In genomic region chr5:52887085-52887484, GRCm38 (mm10) we compare ENCODE assay signal across 8 mouse cellular contexts. TPM values are rescaled to one million over a fixed set of nuclear protein-coding genes. Genes with fewer than 3 reads are reported as not detected.
DNase-seq lines count a peak whose midpoint lies in the region; ATAC-seq and TF ChIP-seq lines count a peak whose summit lies in the region.

No protein-coding gene starts in this region.

- H3K4me3 ChIP-seq in kidney, embryonic 16.5 days (ENCODE audit: low read length), result no peak overlapping the region
- no peak overlapping the region for H3K4me3 ChIP-seq in MEL (ENCODE audit: control insufficient read depth in 1 of 2, insufficient read depth in 1 of 2, low read depth in 2 of 2, low read length in 2 of 2)

- ATAC-seq in kidney, embryonic 16.5 days (ENCODE audit: low FRiP score, low TSS enrichment), result no peak

- no peaks in the 10 kb centered on the region for H3K9me3 ChIP-seq in kidney, embryonic 16.5 days (ENCODE audit: low read length)
- H3K9me3 ChIP-seq in MEL (replicated peaks; ENCODE audit: insufficient read depth, low read length), result no peaks in the 10 kb centered on the region

- H3K9ac ChIP-seq in kidney, embryonic 16.5 days (replicated peaks; ENCODE audit: low read length), result no peak overlapping the region
- H3K9ac ChIP-seq in MEL (ENCODE audit: control insufficient read depth, low read depth, low read length, poor library complexity, severe bottlenecking), result no peak overlapping the region

- H3K36me3 ChIP-seq in kidney, embryonic 16.5 days (ENCODE audit: insufficient read depth, low read length), result no peaks in the 10 kb centered on the region
- H3K36me3 ChIP-seq in MEL (ENCODE audit: control insufficient read depth in 1 of 2, insufficient read depth in 2 of 2, low read length in 2 of 2), result peaks cover 0 to 6% of the 10 kb centered on the region in 2 experiments; a peak in 1 of 4 replicates

- H3K27ac ChIP-seq in kidney, embryonic 16.5 days (ENCODE audit: low read length), result no peak overlapping the region
- no peak overlapping the region for H3K27ac ChIP-seq in MEL (ENCODE audit: control insufficient read depth, low read depth, low read length)

- 57% methylated on average over 12 of the region's 12 CpGs for WGBS in kidney, embryonic 16.5 days

- no peak for TF ChIP-seq EP300 in MEL (IDR thresholded peaks at IDR 0.05; ENCODE audit: low read depth in 1 of 2, low read length in 2 of 2)

- TF ChIP-seq POLR2A in MEL (IDR thresholded peaks at IDR 0.05; ENCODE audit: control insufficient read depth in 1 of 2, insufficient read depth in 1 of 2, low read depth in 1 of 2, low read length in 2 of 2, poor library complexity in 1 of 2), result no peak

- H3K27me3 ChIP-seq in kidney, embryonic 16.5 days (ENCODE audit: insufficient read depth, low read length), result no peaks in the 10 kb centered on the region; the same call in 1 of the 2 replicates
- no peaks in the 10 kb centered on the region for H3K27me3 ChIP-seq in MEL (ENCODE audit: control insufficient read depth in 1 of 2, insufficient read depth in 2 of 2, low read length in 2 of 2)

- DNase-seq in kidney, adult 11 months, result peak; percentile 28
- peak; percentile 84 for DNase-seq in MEL (ENCODE audit: low read depth, low spot score)
- peak; percentile 22 for DNase-seq in cerebellum, adult 11-12 months
- DNase-seq in heart, postnatal 10 days, result peak; percentile 37 to 62
- DNase-seq in left cerebral cortex, postnatal 4 days, result peak; percentile 46
- DNase-seq in retina, postnatal 1 day, result peak; percentile 72
- DNase-seq in yolk sac, embryonic 10.5 days (ENCODE audit: low spot score), result peak; percentile 17

- no peak overlapping the region for H3K4me2 ChIP-seq in kidney, embryonic 16.5 days (replicated peaks; ENCODE audit: low read depth, low read length)

- intact Hi-C loops in heart, postnatal 10 days (cut with DNase I), result loop anchor here (10.0 kb wide), 1 partner anchor 388 kb away; no protein-coding TSS in a partner anchor
- intact Hi-C loops in left cerebral cortex, postnatal 4 days (cut with DNase I), result no loop called here

- no peaks in the 10 kb centered on the region for H3K79me2 ChIP-seq in MEL (ENCODE audit: control insufficient read depth, insufficient read depth, low read length, poor library complexity)

- peak; percentile 61 to 70 (median 67) for TF ChIP-seq CTCF in MEL (IDR thresholded peaks at IDR 0.05 in 2 of 3, conservative IDR thresholded peaks at IDR 0.05 in 1 of 3; ENCODE audit: control insufficient read depth in 1 of 3, insufficient read depth in 1 of 3, low read depth in 2 of 3, low read length in 3 of 3, poor library complexity in 1 of 3, severe bottlenecking in 1 of 3)

- H3K4me1 ChIP-seq in kidney, embryonic 16.5 days (ENCODE audit: insufficient read depth, low read length), result no peaks in the 10 kb centered on the region
- H3K4me1 ChIP-seq in MEL (ENCODE audit: control insufficient read depth in 1 of 2, insufficient read depth in 2 of 2, low read length in 2 of 2), result peaks cover 6 to 8% of the 10 kb centered on the region in 2 experiments

- peak; percentile 38 for TF ChIP-seq RAD21 in MEL (IDR thresholded peaks at IDR 0.05; ENCODE audit: low read depth, low read length)

TF ChIP-seq in MEL, 35 proteins besides CTCF, POLR2A, EP300 and RAD21:
- TF ChIP-seq ZC3H11A (IDR thresholded peaks at IDR 0.05; ENCODE audit: low read depth, low read length), result no peak
- TF ChIP-seq ETS1 (IDR thresholded peaks at IDR 0.05; ENCODE audit: low read depth, low read length), result no peak
- peak; percentile 83; the same call in 1 of the 2 replicates for TF ChIP-seq ZNF384 (IDR thresholded peaks at IDR 0.05; ENCODE audit: low read depth, low read length)
- no peak for TF ChIP-seq TAL1 (IDR thresholded peaks at IDR 0.05; ENCODE audit: low read length)
- no peak for TF ChIP-seq BHLHE40 (IDR thresholded peaks at IDR 0.05; ENCODE audit: borderline replicate concordance, low read depth, low read length)
- TF ChIP-seq SMC3 (IDR thresholded peaks at IDR 0.05; ENCODE audit: low read depth, low read length), result peak; percentile 49
- TF ChIP-seq MAFK (IDR thresholded peaks at IDR 0.05; ENCODE audit: borderline replicate concordance, low read depth, low read length), result no peak
TF ChIP-seq in MEL: peak in this region for 2.

RNA-seq across cellular contexts. Expression of gene Anapc4, which starts 53.3 kb away (rescaled TPM):
- 105 and 106 TPM in 2 replicates for polyA plus RNA-seq in kidney, embryonic 16.5 days (2015; fragmentation: Nextera tagmentation; extraction: Ambion mirVana)
- total RNA-seq in MEL (2012; rRNA removed), result 56.6 and 57.2 TPM in 2 replicates
- 100 to 1,000 TPM in 1 of 2 experiments, 10 to 100 TPM in 1; 56.4 to 159 TPM for polyA plus RNA-seq in MEL (2012; ENCODE audit: insufficient read depth in 1 of 2, insufficient read length in 2 of 2, low read depth in 1 of 2, low replicate concordance in 2 of 2, missing spikeins in 1 of 2)
- total RNA-seq in heart, postnatal 10 days (2021), result 10 to 100 TPM; 48.4 to 48.6 TPM
- 100 to 1,000 TPM in 1 of 2 experiments, 10 to 100 TPM in 1; 91.9 to 109 TPM for total RNA-seq in left cerebral cortex, postnatal 4 days (2021)

Comparison
In these comparisons a context has a peak if more than half of its experiments do, and no peak if none do; other contexts are left out.
1. DNase-seq: peak in every context shown above with its lines; median percentile 84 in MEL; 72 in retina, postnatal 1 day; 50 in heart, postnatal 10 days; 46 in left cerebral cortex, postnatal 4 days; 28 in kidney, adult 11 months; 22 in cerebellum, adult 11-12 months; 17 in yolk sac, embryonic 10.5 days.